Mouse (Mus musculus) cortical plate, adult 2 months (tissue): ENCODE data around the gene Osbpl9. TPM values are rescaled to one million over a fixed set of nuclear protein-coding genes. Genes with fewer than 3 reads are reported as not detected.
A peak's percentile ranks its signal among the peaks of the same experiment; 100 is the strongest.

Source experiments
- H3K27ac ChIP-seq: fragments of 200-500 bp; 2 replicates; pipeline ENCODE4 v1.5.1; 2012; ENCODE audit warnings: low read length, control low read depth, inconsistent platforms; ENCODE audit not compliant: insufficient read depth
- H3K4me1 ChIP-seq: fragments of 200-500 bp; 2 replicates; pipeline ENCODE4 v1.6.1; 2011; ENCODE audit warnings: low read length; ENCODE audit not compliant: control insufficient read depth, insufficient read depth
- H3K4me3 ChIP-seq: fragments of 200-500 bp; 2 replicates; pipeline ENCODE4 v1.5.1; 2011; ENCODE audit warnings: mild to moderate bottlenecking, low read length, control low read depth; ENCODE audit not compliant: insufficient read depth
- CTCF ChIP-seq: fragments of 200-500 bp; IDR thresholded peaks from 2 replicates; pipeline ENCODE4 v1.5.1; 2011; ENCODE audit warnings: mild to moderate bottlenecking, control low read depth, low read length; ENCODE audit not compliant: insufficient read depth; ENCODE audit errors: extremely low read depth
- POLR2A ChIP-seq: fragments of 200-500 bp; IDR thresholded peaks from 2 replicates; pipeline ENCODE4 v1.6.1; 2011; ENCODE audit warnings: mild to moderate bottlenecking, low read length, control low read depth; ENCODE audit not compliant: insufficient read depth; ENCODE audit errors: extremely low read depth
- polyA plus RNA-seq: library from polyadenylated mRNA; depleted of rRNA; stranded (reverse); fragments of >200 nt; gene quantifications from 2 replicates; pipeline ENCODE4 v1.2.3, GENCODE M21; 2012

The Osbpl9 gene
- polyA plus RNA-seq, 1 experiment = 54.2 TPM

- no peak for TF ChIP-seq CTCF
- no peak for TF ChIP-seq POLR2A
Measured at GRCm38 (mm10) chr4:109229766-109230279, 27.8 kb upstream of the Osbpl9 start.

GRCm38 (mm10) chr4:109226071-109226470, 24.0 kb upstream of the Osbpl9 start:
- TF ChIP-seq POLR2A (no peak), CTCF (no peak)
- H3K27ac ChIP-seq = no peak overlapping the region
- H3K4me1 ChIP-seq = no peaks in the 10 kb centered on the region; the same call in 1 of the 2 replicates
- H3K4me3 ChIP-seq = no peak overlapping the region

More at GRCm38 (mm10) chr4:109229766-109230279, 27.8 kb upstream of the Osbpl9 start:
- no peak overlapping the region for H3K4me3 ChIP-seq
- H3K27ac ChIP-seq = no peak overlapping the region
- H3K4me1 ChIP-seq = no peaks in the 10 kb centered on the region

GRCm38 (mm10) chr4:109225606-109226005, 23.5 kb upstream of the Osbpl9 start:
- Histone ChIP-seq H3K4me3 (no peak overlapping the region), H3K27ac (no peak overlapping the region), H3K4me1 (no peaks in the 10 kb centered on the region; the same call in 1 of the 2 replicates)
- no peak for TF ChIP-seq POLR2A
- TF ChIP-seq CTCF = no peak

- Histone ChIP-seq H3K4me1 (no peaks in the 10 kb centered on the region; the same call in 1 of the 2 replicates), H3K4me3 (no peak overlapping the region), H3K27ac (peak overlapping the region; percentile 57; the same call in 1 of the 2 replicates)
- TF ChIP-seq CTCF = no peak
- no peak for TF ChIP-seq POLR2A
Measured at GRCm38 (mm10) chr4:109224762-109225552, 22.9 kb upstream of the Osbpl9 start.

- Histone ChIP-seq H3K4me3 (no peak overlapping the region), H3K27ac (no peak overlapping the region), H3K4me1 (no peaks in the 10 kb centered on the region; the same call in 1 of the 2 replicates)
- TF ChIP-seq CTCF (no peak), POLR2A (no peak)
Measured at GRCm38 (mm10) chr4:109222001-109222400, 19.9 kb upstream of the Osbpl9 start.

GRCm38 (mm10) chr4:109220441-109220940, 18.4 kb upstream of the Osbpl9 start:
- H3K4me1 ChIP-seq = no peaks in the 10 kb centered on the region; the same call in 1 of the 2 replicates
- H3K4me3 ChIP-seq = no peak overlapping the region
- no peak overlapping the region for H3K27ac ChIP-seq
- TF ChIP-seq CTCF (no peak), POLR2A (no peak)

GRCm38 (mm10) chr4:109218008-109218407, 15.9 kb upstream of the Osbpl9 start:
- Histone ChIP-seq H3K4me3 (no peak overlapping the region), H3K4me1 (no peaks in the 10 kb centered on the region), H3K27ac (no peak overlapping the region)
- no peak for TF ChIP-seq POLR2A
- no peak for TF ChIP-seq CTCF

- no peak for TF ChIP-seq POLR2A
- TF ChIP-seq CTCF = no peak
- no peak overlapping the region for H3K4me3 ChIP-seq
- H3K27ac ChIP-seq = no peak overlapping the region
- H3K4me1 ChIP-seq = no peaks in the 10 kb centered on the region
Measured at GRCm38 (mm10) chr4:109213986-109214385, 11.9 kb upstream of the Osbpl9 start.

- TF ChIP-seq CTCF = no peak
- TF ChIP-seq POLR2A = no peak
- Histone ChIP-seq H3K27ac (no peak overlapping the region), H3K4me1 (no peaks in the 10 kb centered on the region), H3K4me3 (no peak overlapping the region)
Measured at GRCm38 (mm10) chr4:109210881-109211280, 8.8 kb upstream of the Osbpl9 start.
